Mouse (Mus musculus): ENCODE measurements around the gene Pik3r3. TPM values are rescaled to one million over a fixed set of nuclear protein-coding genes. Genes with fewer than 3 reads are reported as not detected.

The Pik3r3 gene
- polyA plus RNA-seq (2014; fragmentation: Nextera tagmentation; extraction: Ambion mirVana): 15.5 and 17.0 TPM in 2 replicates

GRCm38 (mm10) chr4:116221140-116221851 is at the start of gene Pik3r3:
Gene Pik3r3 (plus strand): TSS chr4:116221618.
- H3K36me3 ChIP-seq (ENCODE audit: control insufficient read depth, insufficient read depth, low read length): no peaks in the 10 kb centered on the region
- DNase-seq (ENCODE audit: low spot score) (peak; percentile 100), ATAC-seq (ENCODE audit: low read depth) (peak; percentile 99)
- no peaks in the 10 kb centered on the region for H3K27me3 ChIP-seq (replicated peaks; ENCODE audit: control insufficient read depth, insufficient read depth, low read length)
- H3K9ac ChIP-seq (ENCODE audit: low read depth, low read length): peak within 1 kb of the TSS; percentile 92
- H3K4me3 ChIP-seq (ENCODE audit: low read depth, low read length): peak within 1 kb of the TSS; percentile 67
- peak within 1 kb of the TSS; percentile 76 for H3K4me2 ChIP-seq (ENCODE audit: low read depth, low read length)
- no peaks in the 10 kb centered on the region for H3K9me3 ChIP-seq (ENCODE audit: control insufficient read depth, low read length)
- under 1% methylated on average over 51 of the region's 53 CpGs for WGBS
- peaks cover 3% of the 10 kb centered on the region; the same call in 1 of the 2 replicates for H3K4me1 ChIP-seq (ENCODE audit: control insufficient read depth, insufficient read depth, low read length)
- peak within 1 kb of the TSS; percentile 99 for H3K27ac ChIP-seq (replicated peaks; ENCODE audit: low read depth, low read length)

- Histone ChIP-seq H3K4me2 (ENCODE audit: low read depth, low read length) (no peak within 1 kb of the TSS), H3K9ac (ENCODE audit: low read depth, low read length) (no peak within 1 kb of the TSS), H3K9me3 (ENCODE audit: control insufficient read depth, low read length) (no peaks in the 10 kb centered on the region), H3K4me3 (ENCODE audit: low read depth, low read length) (no peak within 1 kb of the TSS), H3K36me3 (ENCODE audit: control insufficient read depth, insufficient read depth, low read length) (no peaks in the 10 kb centered on the region), H3K27me3 (replicated peaks; ENCODE audit: control insufficient read depth, insufficient read depth, low read length) (no peaks in the 10 kb centered on the region), H3K27ac (replicated peaks; ENCODE audit: low read depth, low read length) (no peak within 1 kb of the TSS), H3K4me1 (ENCODE audit: control insufficient read depth, insufficient read depth, low read length) (peaks cover 24% of the 10 kb centered on the region)
- DNase-seq (ENCODE audit: low spot score) (no peak), ATAC-seq (ENCODE audit: low read depth) (no peak)
- 85% methylated on average over 6 of the region's 6 CpGs for WGBS
Observed at GRCm38 (mm10) chr4:116173072-116173471, 48.3 kb upstream of the Pik3r3 start, which contains the start of the genes 1700042G07Rik and Gm49337. Gene 1700042G07Rik (plus strand): TSS chr4:116173372. Gene Gm49337 (plus strand): TSS chr4:116173384.

GRCm38 (mm10) chr4:116173752-116174151 is 47.7 kb upstream of the Pik3r3 start:
- DNase-seq (ENCODE audit: low spot score) (no peak), ATAC-seq (ENCODE audit: low read depth) (no peak)
- Histone ChIP-seq H3K27me3 (replicated peaks; ENCODE audit: control insufficient read depth, insufficient read depth, low read length) (no peaks in the 10 kb centered on the region), H3K36me3 (ENCODE audit: control insufficient read depth, insufficient read depth, low read length) (no peaks in the 10 kb centered on the region), H3K4me2 (ENCODE audit: low read depth, low read length) (no peak overlapping the region), H3K9ac (ENCODE audit: low read depth, low read length) (no peak overlapping the region), H3K4me3 (ENCODE audit: low read depth, low read length) (no peak overlapping the region), H3K4me1 (ENCODE audit: control insufficient read depth, insufficient read depth, low read length) (peaks cover 24% of the 10 kb centered on the region), H3K27ac (replicated peaks; ENCODE audit: low read depth, low read length) (no peak overlapping the region), H3K9me3 (ENCODE audit: control insufficient read depth, low read length) (no peaks in the 10 kb centered on the region)
- whole genome bisulfite sequencing: 78% methylated on average over 4 of the region's 4 CpGs

GRCm38 (mm10) chr4:116174466-116175116 is 46.8 kb upstream of the Pik3r3 start:
- no peak overlapping the region for H3K9ac ChIP-seq (ENCODE audit: low read depth, low read length)
- peaks cover 24% of the 10 kb centered on the region for H3K4me1 ChIP-seq (ENCODE audit: control insufficient read depth, insufficient read depth, low read length)
- H3K4me3 ChIP-seq (ENCODE audit: low read depth, low read length): no peak overlapping the region
- DNase-seq (ENCODE audit: low spot score) (no peak), ATAC-seq (ENCODE audit: low read depth) (no peak)
- WGBS: 43% methylated on average over 6 of the region's 6 CpGs
- no peak overlapping the region for H3K4me2 ChIP-seq (ENCODE audit: low read depth, low read length)
- no peaks in the 10 kb centered on the region for H3K27me3 ChIP-seq (replicated peaks; ENCODE audit: control insufficient read depth, insufficient read depth, low read length)
- H3K9me3 ChIP-seq (ENCODE audit: control insufficient read depth, low read length): no peaks in the 10 kb centered on the region
- no peaks in the 10 kb centered on the region for H3K36me3 ChIP-seq (ENCODE audit: control insufficient read depth, insufficient read depth, low read length)
- no peak overlapping the region for H3K27ac ChIP-seq (replicated peaks; ENCODE audit: low read depth, low read length)

- Histone ChIP-seq H3K27ac (replicated peaks; ENCODE audit: low read depth, low read length) (no peak overlapping the region), H3K9me3 (ENCODE audit: control insufficient read depth, low read length) (no peaks in the 10 kb centered on the region), H3K9ac (ENCODE audit: low read depth, low read length) (no peak overlapping the region), H3K4me3 (ENCODE audit: low read depth, low read length) (no peak overlapping the region), H3K4me1 (ENCODE audit: control insufficient read depth, insufficient read depth, low read length) (peaks cover 24% of the 10 kb centered on the region), H3K36me3 (ENCODE audit: control insufficient read depth, insufficient read depth, low read length) (no peaks in the 10 kb centered on the region), H3K4me2 (ENCODE audit: low read depth, low read length) (no peak overlapping the region), H3K27me3 (replicated peaks; ENCODE audit: control insufficient read depth, insufficient read depth, low read length) (no peaks in the 10 kb centered on the region)
- no peak for ATAC-seq (ENCODE audit: low read depth)
- no peak for DNase-seq (ENCODE audit: low spot score)
Observed at GRCm38 (mm10) chr4:116175136-116175535, 46.3 kb upstream of the Pik3r3 start.

- Histone ChIP-seq H3K4me1 (ENCODE audit: control insufficient read depth, insufficient read depth, low read length) (peaks cover 24% of the 10 kb centered on the region), H3K9ac (ENCODE audit: low read depth, low read length) (no peak overlapping the region), H3K4me2 (ENCODE audit: low read depth, low read length) (peak overlapping the region; percentile 45), H3K36me3 (ENCODE audit: control insufficient read depth, insufficient read depth, low read length) (no peaks in the 10 kb centered on the region), H3K27ac (replicated peaks; ENCODE audit: low read depth, low read length) (peak overlapping the region; percentile 61), H3K4me3 (ENCODE audit: low read depth, low read length) (no peak overlapping the region), H3K9me3 (ENCODE audit: control insufficient read depth, low read length) (no peaks in the 10 kb centered on the region), H3K27me3 (replicated peaks; ENCODE audit: control insufficient read depth, insufficient read depth, low read length) (no peaks in the 10 kb centered on the region)
- WGBS: 58% methylated on average over 7 of the region's 7 CpGs
- ATAC-seq (ENCODE audit: low read depth): no peak
- DNase-seq (ENCODE audit: low spot score): peak; percentile 48
Observed at GRCm38 (mm10) chr4:116175711-116176542, 45.5 kb upstream of the Pik3r3 start.

- H3K27me3 ChIP-seq (replicated peaks; ENCODE audit: control insufficient read depth, insufficient read depth, low read length): no peaks in the 10 kb centered on the region
- ATAC-seq (ENCODE audit: low read depth) (peak; percentile 93), DNase-seq (ENCODE audit: low spot score) (peak; percentile 94)
- H3K9me3 ChIP-seq (ENCODE audit: control insufficient read depth, low read length): no peaks in the 10 kb centered on the region
- peak overlapping the region; percentile 61 for H3K27ac ChIP-seq (replicated peaks; ENCODE audit: low read depth, low read length)
- peak overlapping the region; percentile 45 for H3K4me2 ChIP-seq (ENCODE audit: low read depth, low read length)
- peaks cover 24% of the 10 kb centered on the region for H3K4me1 ChIP-seq (ENCODE audit: control insufficient read depth, insufficient read depth, low read length)
- H3K4me3 ChIP-seq (ENCODE audit: low read depth, low read length): no peak overlapping the region; the same call in 1 of the 2 replicates
- WGBS: 12% methylated on average over 9 of the region's 10 CpGs
- peak overlapping the region; percentile 53; the same call in 1 of the 2 replicates for H3K9ac ChIP-seq (ENCODE audit: low read depth, low read length)
- no peaks in the 10 kb centered on the region for H3K36me3 ChIP-seq (ENCODE audit: control insufficient read depth, insufficient read depth, low read length)
Observed at GRCm38 (mm10) chr4:116176543-116176988, 44.9 kb upstream of the Pik3r3 start.

GRCm38 (mm10) chr4:116177140-116177539 is 44.3 kb upstream of the Pik3r3 start:
- Histone ChIP-seq H3K4me3 (ENCODE audit: low read depth, low read length) (no peak overlapping the region), H3K4me1 (ENCODE audit: control insufficient read depth, insufficient read depth, low read length) (peaks cover 24% of the 10 kb centered on the region), H3K27ac (replicated peaks; ENCODE audit: low read depth, low read length) (peak overlapping the region; percentile 61), H3K27me3 (replicated peaks; ENCODE audit: control insufficient read depth, insufficient read depth, low read length) (no peaks in the 10 kb centered on the region), H3K36me3 (ENCODE audit: control insufficient read depth, insufficient read depth, low read length) (no peaks in the 10 kb centered on the region), H3K9me3 (ENCODE audit: control insufficient read depth, low read length) (no peaks in the 10 kb centered on the region), H3K4me2 (ENCODE audit: low read depth, low read length) (peak overlapping the region; percentile 45), H3K9ac (ENCODE audit: low read depth, low read length) (0 out of 2 replicates have a peak overlapping the region, but pooled peaks have one; percentile 31)
- ATAC-seq (ENCODE audit: low read depth) (peak; percentile 13; the same call in 1 of the 2 replicates), DNase-seq (ENCODE audit: low spot score) (peak; percentile 48)
- WGBS: 21% methylated on average over 5 of the region's 5 CpGs

All from embryonic facial prominence, embryonic 14.5 days (tissue).